Mouse (Mus musculus): ENCODE results near the gene Lgr5.

Lgr5 gene

GRCm38 (mm10) chr10:115587301-115587969 lies at the start of gene Lgr5:
Gene Lgr5, minus strand, starts transcription at chr10:115587780.
- no peak for DNase-seq (ENCODE audit: low read depth)

DNA sequence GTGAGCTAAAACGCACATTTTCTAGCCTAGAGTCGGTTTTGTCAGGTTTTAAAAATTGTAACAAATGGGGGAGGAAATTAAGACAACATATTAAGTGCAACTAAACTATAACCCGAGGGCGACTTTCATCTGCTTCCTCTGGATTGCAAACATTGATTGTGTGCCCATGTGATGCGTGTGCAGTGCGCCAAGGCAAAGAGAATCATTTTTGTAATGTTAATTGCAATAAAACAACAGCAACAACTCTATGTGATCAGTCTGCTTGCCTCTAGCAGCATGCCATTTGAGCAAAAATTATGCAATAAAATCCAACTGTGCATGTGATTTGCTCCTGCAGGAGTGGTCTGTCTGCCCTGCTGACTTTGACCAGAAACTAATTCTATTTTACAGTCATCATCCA lies 39.1 kb upstream of the Lgr5 start:
- peak; percentile 10 for DNase-seq (ENCODE audit: low read depth)

- DNase-seq (ENCODE audit: low read depth) = no peak
Measured at GRCm38 (mm10) chr10:115624957-115625356, 37.4 kb upstream of the Lgr5 start.

- no peak for DNase-seq (ENCODE audit: low read depth)
Measured at GRCm38 (mm10) chr10:115623956-115624671, 36.5 kb upstream of the Lgr5 start.

GRCm38 (mm10) chr10:115623481-115623880 lies 35.9 kb upstream of the Lgr5 start:
- DNase-seq (ENCODE audit: low read depth) = no peak

GRCm38 (mm10) chr10:115618288-115618856 lies 30.8 kb upstream of the Lgr5 start:
- no peak for DNase-seq (ENCODE audit: low read depth)

GRCm38 (mm10) chr10:115617456-115618287 lies 30.1 kb upstream of the Lgr5 start:
- peak; percentile 14 for DNase-seq (ENCODE audit: low read depth)

DNA sequence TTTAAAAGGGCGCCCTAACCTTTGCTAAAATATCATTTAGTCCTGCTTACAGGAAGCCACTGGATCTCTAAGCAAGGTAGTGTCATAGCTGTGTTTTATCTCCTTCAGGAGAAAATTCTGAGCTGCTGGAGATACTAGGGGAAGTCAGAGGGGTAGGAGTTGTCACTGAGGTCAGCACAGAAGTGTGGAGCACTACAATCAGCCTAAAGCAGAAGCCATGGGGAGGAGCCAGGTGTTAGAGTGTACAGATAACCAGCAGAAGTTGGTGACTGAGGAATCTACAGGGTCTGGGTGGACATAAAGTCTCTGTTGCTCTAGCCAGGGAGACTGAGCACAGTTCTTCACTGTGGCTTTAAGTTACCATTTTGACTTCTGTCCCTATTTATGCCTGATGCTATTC lies 8.2 kb upstream of the Lgr5 start:
- DNase-seq (ENCODE audit: low read depth) = no peak

GRCm38 (mm10) chr10:115593651-115594050 lies 6.1 kb upstream of the Lgr5 start:
- no peak for DNase-seq (ENCODE audit: low read depth)

GRCm38 (mm10) chr10:115593221-115593620 lies 5.6 kb upstream of the Lgr5 start:
- peak; percentile 78 for DNase-seq (ENCODE audit: low read depth)

DNA sequence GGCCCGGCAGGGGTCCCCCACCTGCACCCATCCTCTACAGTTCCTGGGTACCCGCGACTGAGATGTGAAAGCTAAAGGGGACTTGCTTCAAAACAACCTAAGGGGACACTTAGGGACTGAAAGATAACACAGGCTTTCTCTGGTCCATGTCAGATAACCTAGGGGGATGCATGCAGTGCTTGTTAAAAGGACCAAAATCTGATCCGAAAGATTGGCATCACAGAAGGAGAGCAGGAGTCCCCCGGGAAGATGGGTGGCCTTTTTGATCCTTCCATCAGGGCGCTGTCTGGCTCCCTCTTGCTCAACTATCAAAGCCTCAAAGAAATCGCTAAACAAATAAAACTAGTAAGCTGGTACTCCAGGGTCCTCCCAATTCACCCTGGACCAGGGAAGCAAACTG lies 399 bp upstream of the Lgr5 start:
- DNase-seq (ENCODE audit: low read depth) = no peak

GRCm38 (mm10) chr10:115586246-115587231 lies 1.0 kb downstream of the Lgr5 start:
- no peak for DNase-seq (ENCODE audit: low read depth)

DNA sequence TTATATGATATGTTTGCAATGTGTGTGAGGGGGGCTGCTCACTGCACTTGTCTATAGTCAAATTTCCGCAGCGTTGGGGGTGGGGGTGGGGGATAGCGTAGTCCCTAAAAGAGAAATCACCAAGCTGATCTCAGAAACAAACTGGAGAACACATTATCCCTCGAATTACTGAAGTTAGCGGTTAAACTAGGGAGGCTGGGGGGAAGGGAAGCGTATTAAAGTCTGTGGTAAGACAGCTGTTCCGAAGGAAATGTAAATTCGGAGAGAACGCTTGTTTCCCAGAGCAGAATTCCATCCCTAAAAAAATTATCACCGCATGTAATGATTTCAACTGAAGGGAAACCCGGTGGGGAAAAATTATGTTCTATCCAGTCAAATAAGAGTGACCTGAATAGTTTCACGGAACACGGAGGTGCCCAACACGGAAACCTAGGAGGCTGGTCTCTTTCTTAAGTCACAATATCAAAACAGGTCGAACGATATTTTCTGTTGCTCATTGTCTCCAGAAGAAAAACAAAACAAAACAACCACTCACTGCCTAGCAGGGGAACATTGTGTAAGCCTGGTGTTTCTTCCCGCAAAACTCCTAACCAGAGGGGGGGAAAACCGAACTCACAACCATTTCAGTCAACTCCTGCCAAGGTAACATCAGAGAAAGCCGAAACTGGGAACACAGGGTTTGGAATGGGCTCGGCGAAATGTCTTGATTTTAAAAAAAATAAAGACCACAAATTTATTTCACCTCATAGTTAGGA lies 1.9 kb downstream of the Lgr5 start:
- DNase-seq (ENCODE audit: low read depth) = no peak

GRCm38 (mm10) chr10:115584656-115585055 lies 2.9 kb downstream of the Lgr5 start:
- DNase-seq (ENCODE audit: low read depth) = no peak

DNA sequence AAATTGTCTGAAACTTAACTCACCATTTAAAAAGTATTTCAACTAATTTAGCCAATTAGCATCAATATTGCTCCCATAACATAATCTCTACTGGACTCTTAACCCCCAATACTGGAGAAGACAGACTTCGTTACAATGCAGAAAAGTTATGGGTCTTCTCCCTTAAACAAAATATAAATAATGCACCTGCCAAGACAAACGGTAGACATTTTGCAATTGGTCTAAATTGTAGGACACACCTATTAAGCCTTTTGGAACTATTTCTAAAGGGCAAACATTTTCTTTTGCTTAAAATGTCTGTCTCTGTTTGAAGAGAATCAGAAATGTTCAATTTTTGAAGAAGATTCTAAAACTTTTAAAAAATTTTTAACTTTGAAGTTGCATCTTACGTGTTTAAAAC lies 4.5 kb downstream of the Lgr5 start:
- no peak for DNase-seq (ENCODE audit: low read depth)

- no peak for DNase-seq (ENCODE audit: low read depth)
Measured at GRCm38 (mm10) chr10:115581971-115582370, 5.6 kb downstream of the Lgr5 start.

DNA sequence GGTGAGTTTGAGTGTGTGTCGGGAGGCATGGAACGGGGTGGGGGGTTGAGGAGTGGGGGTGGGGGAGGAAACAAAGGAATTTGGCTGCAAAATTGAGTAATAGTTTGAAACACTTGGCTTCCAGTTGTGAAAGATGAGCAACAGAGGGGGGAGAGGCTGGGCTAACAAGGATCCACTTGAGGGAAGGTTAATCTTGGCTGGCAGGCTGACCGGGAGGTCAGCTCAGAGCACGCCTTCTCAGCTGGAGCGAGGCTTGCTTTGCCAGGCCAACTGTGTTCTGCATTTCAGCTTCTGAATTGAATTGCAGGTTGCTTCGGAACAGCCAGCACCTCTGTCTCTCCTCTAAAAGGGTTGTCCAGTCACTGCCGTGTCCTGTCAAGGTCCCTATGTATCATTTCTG lies 8.1 kb downstream of the Lgr5 start:
- DNase-seq (ENCODE audit: low read depth) = no peak

DNA sequence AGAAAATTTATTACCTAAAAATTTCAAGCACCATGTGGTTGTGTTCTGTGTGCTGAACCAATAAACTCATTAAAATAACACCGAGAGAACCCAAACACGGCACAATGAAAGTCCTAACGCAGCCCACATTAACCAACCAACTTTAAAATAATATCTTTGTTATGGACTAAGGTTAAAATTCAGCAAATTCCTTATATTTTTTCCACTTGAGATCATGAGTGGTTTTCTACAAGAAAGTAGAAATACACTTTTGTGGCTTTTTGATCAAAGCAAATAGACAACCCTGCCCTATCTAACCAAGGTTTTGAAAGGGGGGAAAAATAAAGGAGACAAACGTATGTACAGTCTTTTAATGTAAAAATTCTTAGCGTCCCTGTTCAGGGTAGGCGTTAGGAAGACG lies 8.5 kb downstream of the Lgr5 start:
- DNase-seq (ENCODE audit: low read depth) = no peak

GRCm38 (mm10) chr10:115571734-115572440 lies 15.7 kb downstream of the Lgr5 start:
- DNase-seq (ENCODE audit: low read depth) = no peak

GRCm38 (mm10) chr10:115571317-115571716 lies 16.3 kb downstream of the Lgr5 start:
- DNase-seq (ENCODE audit: low read depth) = no peak

Data from fibroblast of lung, adult 2 months (primary cell).